Mouse (Mus musculus) forelimb bud, embryonic 11.5 days (tissue): ENCODE data around the gene Syt12.

Source experiments
- DNase-seq: peaks from one replicate; pipeline ENCODE4 v3.0.0-alpha.2; 2012; ENCODE audit warnings: low read depth, low spot score

Gene Syt12

DNA sequence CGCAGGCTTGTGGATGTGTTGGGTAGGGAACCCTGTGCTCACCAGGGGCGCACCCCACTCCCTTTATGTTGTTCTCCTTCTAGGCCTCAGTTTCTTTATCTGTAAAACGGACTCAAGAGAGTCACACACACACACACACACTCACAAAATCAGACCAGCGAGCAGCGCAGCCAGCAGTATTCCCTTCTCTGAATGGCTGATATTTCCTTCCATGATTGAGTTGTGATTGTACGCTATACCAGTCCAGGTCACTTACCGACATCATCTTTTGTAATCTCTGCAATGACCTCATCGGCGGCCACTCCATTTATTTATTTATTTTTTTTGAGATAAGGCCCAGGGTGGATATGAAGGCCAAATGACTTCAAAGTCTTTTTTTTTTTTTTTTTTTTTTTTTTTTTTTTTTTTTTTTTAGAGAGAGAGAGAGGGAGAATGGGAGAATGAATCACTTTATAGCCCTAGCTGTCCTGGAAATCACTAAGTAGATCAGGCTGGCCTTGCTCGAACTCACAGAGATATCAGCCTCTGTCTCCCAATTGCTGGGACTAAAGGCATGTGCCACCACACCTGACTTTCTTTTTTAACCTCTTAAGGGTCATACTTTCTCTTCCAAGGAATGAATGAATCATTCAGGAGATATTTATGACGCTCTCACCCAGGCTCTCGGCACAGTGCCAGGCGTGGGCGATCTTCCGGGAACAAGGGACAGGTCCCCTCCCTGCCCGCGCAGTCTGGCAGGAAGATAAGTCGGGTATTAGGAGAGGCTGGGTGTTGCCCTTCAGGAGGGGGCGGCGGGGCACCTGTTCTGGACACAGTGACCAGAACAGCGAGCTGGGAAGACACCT, at the start of gene Syt12:
TSS of gene Syt12 (minus strand) at position 103 of the 845 bp plus-strand sequence.
- no peak for DNase-seq

DNA sequence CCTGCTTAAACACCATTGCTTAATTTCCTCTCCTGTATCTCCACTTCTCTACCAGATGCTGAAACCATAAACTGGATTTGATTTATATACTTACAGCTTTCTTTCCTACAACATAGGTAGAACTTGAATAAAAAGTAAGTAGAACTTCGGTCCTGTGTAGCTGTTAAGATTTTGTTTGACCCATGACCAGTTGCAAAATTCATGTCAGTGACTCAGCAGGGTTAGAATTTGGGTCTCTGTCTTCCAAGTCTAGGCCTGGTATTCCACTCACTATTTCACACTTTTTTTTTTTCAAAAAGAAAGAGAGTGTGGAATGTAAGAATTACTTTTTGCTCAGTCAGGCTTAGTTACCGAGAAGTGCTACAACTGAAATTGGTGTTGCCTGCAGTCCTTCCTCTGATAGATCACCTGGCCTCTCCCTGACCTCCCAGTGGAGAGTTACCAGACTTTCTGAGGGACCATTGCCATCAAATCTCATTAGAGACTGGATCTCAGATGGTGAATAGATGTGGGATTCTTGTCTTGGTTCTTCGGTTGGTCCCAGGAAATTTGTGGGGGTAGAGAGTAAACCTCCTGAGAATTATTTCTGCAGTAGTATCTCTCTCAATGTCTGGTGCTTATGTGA, 44.3 kb upstream of the Syt12 start:
- no peak for DNase-seq

DNA sequence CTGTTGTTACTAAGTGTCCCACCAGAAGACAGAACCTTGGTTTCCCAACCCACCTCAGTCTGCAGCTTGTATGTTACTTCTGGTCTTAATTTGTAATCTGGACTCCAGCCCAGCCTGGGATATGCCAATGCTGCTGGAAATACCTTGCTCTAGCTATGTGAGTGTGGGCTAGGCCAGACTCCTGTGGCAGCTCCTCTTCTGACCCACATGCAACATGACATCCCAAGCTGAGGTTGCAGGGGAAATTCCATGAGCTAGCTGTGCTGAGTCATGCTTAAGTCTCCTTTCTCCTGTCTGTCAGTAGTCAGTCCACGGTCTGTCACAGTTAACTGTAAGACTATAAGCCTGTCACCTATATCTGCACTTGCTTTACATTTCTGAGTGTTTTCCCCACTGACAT, 40.2 kb upstream of the Syt12 start:
- DNase-seq: no peak

DNA sequence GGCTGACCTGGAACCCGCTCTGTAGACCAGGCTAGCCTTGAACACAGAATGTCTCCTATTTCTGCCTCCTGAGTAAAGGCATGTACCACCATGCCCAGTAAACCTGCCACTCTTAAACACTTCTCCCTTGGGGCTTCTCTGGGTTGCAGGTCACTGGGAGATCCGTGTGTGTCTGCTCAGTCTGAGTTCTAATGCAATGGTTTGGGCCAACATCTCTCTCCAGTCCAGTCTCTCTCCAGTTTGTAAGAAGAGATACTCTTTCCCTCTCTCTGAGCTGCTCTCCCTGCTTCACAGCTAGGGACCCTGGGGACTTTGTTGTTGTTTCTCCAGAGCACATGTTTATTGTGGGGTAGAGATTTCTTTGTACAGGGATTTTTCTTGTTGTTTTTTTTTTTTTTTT, 39.0 kb upstream of the Syt12 start:
- no peak for DNase-seq

DNA sequence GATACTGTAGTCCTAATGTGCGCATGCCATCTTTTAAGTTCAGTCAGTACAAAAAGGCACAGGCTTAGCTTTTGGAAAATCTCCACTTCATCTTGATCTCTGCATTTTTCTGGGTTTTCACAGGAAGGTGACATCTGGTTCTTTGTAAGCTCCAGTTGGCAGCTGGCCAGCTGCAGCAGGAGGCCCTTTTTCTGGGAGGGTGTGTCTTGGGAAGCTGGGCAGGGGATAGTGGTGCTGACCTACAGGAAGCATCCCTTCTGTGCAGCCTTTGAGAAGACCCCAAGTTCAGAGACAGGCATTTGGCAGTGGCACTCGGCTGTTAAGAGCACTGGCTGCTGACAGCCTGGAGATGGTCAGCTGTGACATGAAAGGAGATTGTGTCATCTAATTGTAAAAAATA, 38.5 kb upstream of the Syt12 start:
- peak; percentile 56 for DNase-seq

DNA sequence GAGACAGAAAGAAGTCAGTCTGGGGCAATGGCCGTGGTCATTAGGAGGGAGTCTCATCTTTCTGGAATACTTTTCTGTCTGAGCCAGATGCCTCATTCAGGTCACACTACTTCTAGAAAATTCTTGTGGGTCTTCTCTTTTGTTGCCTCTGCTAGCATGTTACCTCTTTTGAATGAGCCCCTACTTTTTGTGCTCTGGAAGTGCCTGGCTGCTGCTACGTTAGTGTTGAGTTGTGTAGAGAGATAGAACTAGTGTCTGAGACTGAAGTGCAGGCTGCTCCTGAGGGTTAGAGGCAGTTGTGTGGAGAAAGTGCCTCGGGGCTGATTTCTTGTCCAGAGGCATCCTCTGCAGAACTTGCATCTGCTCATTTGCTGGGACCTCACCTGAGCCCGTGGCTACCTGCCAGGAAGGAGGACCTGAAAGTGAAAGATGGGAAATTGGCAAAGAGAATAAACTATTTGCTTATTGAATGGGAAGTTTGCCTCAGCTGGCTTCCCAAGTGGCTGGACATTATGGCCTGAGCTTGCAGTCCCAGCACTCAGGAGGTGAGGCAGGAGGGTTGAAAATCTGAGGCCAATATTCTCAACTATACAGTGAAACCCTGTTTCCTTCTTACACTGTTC, 36.1 kb upstream of the Syt12 start:
- DNase-seq: no peak

DNA sequence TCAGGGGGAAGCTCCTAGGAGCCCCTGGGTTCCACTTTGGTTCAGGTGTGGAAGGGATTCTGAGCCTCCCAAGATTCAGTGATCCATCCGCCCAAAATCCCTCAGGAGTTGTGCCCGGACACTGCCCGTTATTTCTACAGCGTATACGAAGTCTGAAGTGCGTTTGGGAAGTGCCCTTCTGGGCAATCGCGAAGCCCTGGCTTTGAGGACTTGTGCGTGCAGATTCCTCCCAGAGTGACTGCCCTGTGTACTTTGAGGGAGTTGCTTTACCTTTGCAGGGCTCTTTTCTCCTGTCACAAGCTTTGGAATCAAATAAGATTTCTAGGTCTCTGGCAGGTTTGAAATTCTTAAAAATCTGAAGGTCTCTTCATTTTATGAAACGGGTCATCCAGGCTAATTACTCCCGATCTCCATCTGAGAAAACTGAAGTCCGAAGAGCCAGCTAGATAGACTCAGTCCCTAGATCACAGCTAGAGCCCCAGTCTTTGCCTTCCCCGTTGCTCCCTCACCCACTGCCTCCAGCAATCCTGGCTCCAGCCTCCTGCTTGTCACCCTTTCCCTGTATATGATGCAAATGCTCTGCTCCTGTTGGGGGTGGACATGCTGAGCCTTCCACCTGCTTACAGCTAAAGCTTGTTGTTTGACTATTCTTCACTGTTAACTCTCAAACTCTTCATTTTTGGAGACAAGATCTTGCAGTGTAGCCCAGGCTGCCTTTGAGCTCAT, 34.0 kb upstream of the Syt12 start:
- no peak for DNase-seq

DNA sequence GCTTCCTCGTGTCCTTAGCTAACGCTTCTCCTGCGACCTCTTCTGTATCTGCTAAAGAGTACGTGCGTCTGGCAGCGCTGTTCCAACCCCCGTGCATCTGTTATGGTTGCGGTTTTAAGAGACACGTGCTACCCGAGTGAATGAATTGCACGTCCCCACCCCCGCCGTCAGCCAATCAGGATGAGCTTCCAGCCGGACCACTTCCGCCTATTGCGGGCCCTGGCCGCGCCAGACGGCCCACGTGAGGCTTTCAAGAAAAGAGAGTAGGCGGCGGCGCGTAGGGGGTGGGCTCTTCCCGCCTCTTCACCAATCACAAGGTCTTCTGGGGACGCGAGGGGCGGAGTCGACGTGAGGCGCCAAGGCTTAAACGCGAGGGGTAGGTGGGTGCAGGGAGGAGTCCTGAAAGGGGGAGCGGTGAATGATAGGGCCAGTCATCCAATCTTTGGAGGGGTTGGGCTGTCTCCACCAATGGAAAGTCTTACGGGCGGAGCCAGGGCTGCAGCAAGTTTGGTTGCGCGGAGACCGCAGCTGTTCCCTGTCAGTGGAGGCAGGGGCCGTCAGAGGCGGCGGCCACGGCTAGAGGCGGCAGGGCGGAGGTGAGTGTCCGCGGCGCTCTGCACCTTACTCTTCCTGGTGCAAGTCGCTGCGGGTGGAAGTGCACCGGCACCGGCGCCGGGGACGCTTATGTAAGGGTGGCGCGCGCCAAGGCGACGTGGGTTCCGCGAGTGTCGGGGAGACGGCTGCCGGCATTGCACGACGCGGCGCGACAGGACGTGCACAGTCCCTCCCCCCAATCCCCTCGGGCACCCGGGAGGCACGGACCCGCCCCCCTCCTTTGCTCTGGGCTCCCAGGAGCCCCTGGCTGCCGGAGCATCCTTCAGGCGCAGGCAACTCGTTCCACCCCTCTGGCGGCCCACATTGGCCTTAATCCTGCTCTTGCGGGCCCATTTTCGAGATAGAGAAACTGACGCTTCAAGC, 33.0 kb upstream of the Syt12 start, which contains the start of gene Pcx:
TSS of gene Pcx (plus strand) at position 487 of the 978 bp plus-strand sequence.
- DNase-seq: peak; percentile 99

DNA sequence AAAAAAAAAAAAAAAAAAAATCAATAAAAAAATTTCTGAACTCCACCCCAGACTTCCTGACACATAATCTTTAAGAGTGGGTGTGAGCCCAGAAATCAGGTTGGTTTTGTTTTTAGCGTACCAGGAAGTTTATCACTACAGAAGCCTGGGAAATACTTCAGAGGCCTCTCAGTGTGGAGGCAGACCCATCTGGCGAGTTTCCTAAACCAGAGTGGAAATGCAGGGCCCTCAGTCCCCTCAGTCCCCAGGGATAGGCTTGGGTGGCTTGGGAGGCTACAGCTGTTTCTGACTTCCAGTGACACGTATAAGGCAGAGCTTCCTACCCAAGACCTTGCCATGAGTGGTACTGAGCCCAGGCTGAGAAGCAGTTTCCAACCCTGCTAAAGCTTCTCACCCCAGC, 30.5 kb upstream of the Syt12 start:
- DNase-seq: no peak

DNA sequence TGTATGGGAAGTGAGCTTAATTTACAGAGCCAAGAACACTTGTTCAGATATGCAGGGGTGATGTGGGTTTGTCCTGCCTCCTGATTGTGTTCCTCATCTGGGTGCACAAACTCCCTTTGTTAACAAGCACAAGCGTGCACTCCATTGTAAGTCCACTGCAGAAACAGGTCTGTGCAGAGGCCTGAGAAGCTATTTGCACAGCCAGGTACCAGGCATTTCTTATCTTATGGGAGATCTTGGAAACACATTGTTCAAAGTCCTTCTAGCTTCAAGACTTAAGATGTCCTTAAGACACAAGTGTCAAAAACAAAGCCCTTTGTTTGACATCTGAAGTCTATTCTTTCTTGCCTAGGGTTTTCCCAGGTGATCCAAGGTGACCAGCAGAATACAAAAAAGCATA, 27.6 kb upstream of the Syt12 start:
- no peak for DNase-seq

DNA sequence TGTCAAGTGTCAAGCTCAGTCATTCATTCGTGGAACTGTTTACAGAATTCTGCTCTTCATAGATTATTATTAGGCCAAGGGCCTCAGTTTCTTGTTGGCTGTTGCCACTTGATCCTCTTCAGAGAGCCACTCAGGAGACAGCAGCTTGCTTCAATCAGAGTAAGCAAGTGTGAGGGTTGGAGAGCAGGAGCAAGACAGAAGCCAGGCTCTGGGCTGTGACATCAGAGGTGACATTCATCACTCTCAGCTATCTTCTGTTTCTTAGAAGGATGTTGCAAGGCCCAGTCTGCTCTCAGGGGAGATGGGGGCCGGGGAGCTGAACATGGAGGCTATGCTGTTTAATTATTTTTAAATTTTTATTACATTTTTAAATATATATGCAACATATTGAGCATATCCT, 25.5 kb upstream of the Syt12 start:
- no peak for DNase-seq

DNA sequence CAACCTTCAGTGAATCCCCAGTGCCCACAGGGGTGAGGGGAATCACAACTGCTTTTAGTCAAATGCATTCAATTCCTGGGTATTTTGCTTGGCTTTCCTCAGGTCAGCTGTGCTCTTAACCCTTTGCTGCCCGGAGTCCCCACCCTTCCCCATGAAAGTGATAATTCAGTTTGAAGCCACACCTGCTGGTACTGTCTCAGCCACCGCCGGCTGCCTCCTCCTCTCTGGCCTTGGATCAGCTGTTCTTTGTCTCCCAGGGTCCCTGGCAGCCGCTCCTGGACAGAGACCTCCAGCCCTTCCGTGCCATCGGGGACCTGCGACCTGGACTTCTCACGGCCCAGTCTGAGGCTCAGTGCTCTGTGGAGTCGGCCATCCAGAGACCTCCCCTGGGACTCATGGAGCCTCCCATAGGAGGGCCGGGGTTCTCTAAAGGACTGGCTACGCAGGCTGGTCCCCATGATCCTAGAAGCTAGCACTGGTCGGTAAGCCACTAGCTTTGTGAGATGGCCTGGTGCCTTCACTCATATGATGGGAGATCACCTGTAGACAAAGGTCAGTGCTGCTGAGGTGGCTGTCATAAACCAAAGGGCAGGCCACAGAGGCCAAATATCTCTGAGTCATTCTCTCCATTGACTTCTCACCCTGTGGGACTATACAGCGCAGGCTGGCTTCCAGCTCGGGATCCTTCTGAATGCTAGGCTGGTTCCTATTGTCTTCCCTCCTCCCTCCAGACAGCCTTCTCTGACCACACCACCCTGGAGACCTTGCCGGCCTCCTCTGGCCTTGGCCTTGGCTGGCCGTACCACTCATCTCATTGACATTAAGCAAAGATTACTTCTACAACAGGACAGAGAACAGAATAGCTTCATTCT, 21.1 kb upstream of the Syt12 start, which contains the start of gene 2010003K11Rik:
TSS of gene 2010003K11Rik (minus strand) at position 522 of the 872 bp plus-strand sequence.
- no peak for DNase-seq

DNA sequence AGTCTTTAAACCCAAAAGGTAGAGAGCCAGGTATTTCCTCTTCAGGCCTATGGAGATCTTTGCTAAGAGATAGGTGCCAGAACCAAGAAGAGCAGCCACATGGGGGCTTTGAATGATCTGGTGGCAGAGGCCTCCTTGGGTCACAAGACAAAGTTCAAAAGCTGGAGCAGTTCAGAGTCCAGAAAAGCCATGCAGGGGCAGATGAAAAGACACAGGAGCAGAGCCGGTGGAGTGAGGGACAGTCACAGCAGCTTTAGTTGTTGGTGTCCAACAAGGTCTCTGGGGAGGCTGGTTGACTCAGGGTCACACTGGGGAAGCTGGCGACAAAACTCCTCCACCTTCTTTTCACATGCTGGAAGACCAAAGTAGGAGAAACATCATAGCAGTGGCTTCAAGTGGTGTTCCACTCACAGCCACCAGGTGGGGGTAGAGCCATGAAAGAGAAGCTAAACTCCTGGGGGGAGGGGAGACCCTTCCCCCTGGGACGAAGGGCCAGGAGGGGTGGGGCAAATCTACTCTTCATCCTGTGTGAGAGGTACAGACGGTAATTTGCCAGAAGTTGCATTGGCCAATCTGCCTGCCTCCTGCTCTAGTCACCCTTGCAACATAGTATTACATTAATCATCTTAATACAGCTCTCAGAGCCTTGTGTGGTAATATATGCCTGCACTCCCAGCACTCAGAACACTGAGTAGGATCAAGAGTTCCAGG, 20.2 kb upstream of the Syt12 start:
- DNase-seq: peak; percentile 87

DNA sequence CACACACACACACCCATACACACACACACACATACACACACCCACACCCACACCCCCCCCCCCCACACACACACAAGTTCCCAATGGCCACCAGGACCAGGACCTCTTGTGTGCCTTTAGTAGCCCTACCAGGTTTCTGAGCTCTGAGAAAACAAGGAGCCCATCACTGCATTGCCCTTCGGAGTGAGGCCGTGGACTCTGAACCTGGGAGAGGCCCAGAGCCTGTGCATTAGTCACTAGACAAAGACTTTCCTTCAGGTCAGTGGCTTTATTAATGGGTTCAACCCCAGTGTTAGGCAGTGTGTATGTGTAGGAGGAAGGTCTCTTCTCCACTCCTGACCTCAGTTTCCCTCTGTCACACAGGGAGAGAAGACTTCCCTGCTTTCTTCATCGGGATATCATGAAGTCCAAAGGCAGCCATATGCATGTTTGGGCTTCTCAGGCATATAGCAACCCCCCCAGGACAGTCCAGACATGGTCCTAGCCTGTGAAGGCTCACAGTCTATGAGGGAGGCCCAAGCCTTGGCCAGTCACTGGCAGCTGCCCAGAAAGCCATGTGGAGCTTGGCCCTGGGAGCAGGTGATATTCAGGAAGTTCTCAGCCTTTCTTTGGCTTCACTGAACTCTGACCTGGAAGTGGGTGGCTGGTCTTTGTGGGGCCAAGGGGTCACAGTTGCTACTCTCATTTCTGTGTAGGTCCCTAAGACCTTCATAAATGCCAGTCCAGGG, 19.5 kb upstream of the Syt12 start:
- no peak for DNase-seq

DNA sequence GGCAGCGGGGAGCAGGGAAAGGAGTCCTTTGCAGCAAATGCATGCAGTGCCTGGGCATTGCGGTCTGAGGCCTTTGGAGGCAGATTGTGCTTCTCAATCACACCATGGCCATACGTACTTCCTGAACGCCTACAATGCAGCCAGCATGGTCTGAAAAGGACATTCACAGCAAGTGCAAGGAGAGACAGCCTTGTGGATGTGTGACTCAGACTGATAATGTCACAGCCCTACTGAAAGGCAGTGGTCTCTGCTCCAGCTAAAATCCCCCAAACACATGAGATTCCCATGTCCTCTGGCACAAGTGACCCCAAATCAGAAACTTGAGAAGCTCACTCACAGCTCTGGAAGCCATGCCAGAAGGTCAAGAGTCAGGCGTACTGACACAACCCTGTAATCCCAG, 18.6 kb upstream of the Syt12 start:
- no peak for DNase-seq

DNA sequence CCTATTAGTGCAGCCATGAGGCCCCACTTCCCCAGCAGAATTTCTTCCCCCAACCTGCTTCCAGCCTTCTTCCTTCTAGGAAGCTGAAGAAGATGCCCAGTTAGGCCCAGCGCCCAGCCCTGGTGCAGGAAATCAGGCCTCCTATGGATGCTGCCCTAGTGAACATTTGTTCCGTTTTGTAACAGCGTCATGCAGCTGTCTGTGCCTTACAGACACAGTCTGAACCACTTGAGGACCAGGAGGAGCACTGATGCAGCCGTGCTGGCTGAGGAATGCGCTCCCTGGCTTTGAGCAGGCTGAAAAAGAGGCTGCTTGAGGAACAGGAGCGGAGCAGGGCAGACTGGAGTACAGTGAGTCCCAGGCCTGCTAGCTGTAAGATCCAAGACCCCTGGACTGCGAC, 17.5 kb upstream of the Syt12 start:
- DNase-seq: no peak

DNA sequence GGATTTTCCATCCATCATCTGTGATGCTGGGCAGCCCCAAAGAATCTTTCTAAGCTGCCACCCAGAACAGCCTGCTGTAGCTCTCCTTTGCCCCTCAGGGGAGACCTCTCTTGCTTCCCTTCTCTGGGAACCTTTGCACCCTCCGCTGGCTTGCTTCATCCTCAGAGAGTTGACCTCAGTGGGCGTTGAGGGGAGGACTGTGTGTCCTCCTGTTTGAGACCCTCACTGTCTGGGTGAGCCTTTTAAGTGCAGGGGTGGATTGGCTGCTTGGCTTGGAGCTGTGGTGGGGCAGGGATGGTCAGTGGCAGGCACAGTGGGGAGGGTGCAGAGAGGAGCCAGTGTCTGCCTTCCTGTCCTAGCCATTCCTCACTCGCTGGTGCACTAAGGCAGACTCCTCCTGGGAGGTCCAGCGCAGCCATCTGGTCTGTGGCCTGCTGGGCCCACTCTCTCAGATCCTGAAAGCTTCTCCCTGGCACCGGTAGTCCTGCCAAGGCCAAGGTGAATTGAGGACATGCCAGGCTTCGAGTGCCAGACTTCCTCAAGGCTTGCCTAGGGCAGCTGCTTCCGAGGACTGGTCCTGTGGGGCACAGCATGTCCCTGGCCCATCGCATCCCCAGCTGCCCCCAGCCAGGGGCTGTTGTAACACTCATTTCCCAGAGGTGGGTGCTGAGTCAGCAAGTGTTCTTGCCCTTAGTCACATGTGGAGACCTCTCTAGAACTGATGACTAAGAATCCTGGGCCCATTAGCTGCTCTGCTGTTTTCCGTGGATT, 15.5 kb upstream of the Syt12 start:
- DNase-seq: no peak
